Mouse (Mus musculus): ENCODE data around the gene Kcnj1.

Kcnj1 gene

GRCm38 (mm10) chr9:32394761-32395161, 22.5 kb downstream of the Kcnj1 start:
- DNase-seq (ENCODE audit: low spot score in 2 of 2) = no peak

GRCm38 (mm10) chr9:32400212-32400611, 27.9 kb downstream of the Kcnj1 start:
- DNase-seq (ENCODE audit: low spot score in 2 of 2) = no peak

- DNase-seq (ENCODE audit: low spot score in 2 of 2) = no peak
Observed at GRCm38 (mm10) chr9:32400662-32401161, 28.4 kb downstream of the Kcnj1 start.

- peak; percentile 75 to 83 for DNase-seq (ENCODE audit: low spot score in 2 of 2)
Observed at GRCm38 (mm10) chr9:32405191-32405925, 33.1 kb downstream of the Kcnj1 start.

- no peak for DNase-seq (ENCODE audit: low spot score in 2 of 2)
Observed at GRCm38 (mm10) chr9:32408730-32409059, 36.4 kb downstream of the Kcnj1 start.

- DNase-seq (ENCODE audit: low spot score in 2 of 2) = no peak
Observed at GRCm38 (mm10) chr9:32409060-32409961, 37.0 kb downstream of the Kcnj1 start.

- DNase-seq (ENCODE audit: low spot score in 2 of 2) = no peak
Observed at GRCm38 (mm10) chr9:32410671-32411070, 38.4 kb downstream of the Kcnj1 start.

DNA sequence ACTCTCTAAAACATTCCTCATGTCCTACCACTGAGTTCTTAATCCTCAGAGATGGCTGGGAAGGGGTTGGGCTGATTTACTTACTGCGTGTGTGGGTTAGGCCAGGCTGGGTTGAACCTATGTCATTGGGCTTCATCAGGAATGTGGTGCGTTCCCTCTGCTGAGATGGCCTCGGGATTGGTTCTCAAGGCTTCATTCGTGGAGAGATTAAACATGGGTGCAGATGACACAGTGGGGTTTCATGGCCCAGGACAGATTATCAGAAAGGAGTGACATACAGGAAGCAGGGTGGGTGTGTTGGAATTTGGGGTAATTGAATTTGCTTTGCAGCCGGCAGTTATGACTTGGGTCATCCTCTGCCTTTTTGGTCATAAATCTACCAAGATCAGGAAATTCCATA, 39.2 kb downstream of the Kcnj1 start:
- no peak for DNase-seq (ENCODE audit: low spot score in 2 of 2)

GRCm38 (mm10) chr9:32412836-32413580, 40.7 kb downstream of the Kcnj1 start:
- no peak for DNase-seq (ENCODE audit: low spot score in 2 of 2)

- no peak for DNase-seq (ENCODE audit: low spot score in 2 of 2)
Observed at GRCm38 (mm10) chr9:32414956-32415355, 42.7 kb downstream of the Kcnj1 start.

DNA sequence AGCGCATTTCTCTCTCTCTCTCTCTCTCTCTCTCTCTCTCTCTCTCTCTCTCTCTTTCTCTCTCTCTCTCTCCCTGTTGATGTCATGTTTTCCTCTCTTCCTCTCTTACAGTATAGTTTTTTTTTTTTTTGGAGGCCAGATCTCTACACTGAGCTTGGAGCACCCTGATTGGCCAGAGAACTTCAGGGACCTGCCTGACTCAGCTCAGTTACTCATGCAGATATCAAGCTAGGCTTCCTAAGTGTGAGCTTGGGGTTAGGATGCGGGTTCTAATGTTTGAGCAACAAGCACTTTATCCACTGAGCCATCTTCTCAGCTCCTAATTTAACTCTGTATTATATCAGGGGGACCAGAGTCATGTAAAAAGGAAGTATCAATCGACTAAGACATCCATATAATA, 43.7 kb downstream of the Kcnj1 start:
- no peak for DNase-seq (ENCODE audit: low spot score in 2 of 2)

DNA sequence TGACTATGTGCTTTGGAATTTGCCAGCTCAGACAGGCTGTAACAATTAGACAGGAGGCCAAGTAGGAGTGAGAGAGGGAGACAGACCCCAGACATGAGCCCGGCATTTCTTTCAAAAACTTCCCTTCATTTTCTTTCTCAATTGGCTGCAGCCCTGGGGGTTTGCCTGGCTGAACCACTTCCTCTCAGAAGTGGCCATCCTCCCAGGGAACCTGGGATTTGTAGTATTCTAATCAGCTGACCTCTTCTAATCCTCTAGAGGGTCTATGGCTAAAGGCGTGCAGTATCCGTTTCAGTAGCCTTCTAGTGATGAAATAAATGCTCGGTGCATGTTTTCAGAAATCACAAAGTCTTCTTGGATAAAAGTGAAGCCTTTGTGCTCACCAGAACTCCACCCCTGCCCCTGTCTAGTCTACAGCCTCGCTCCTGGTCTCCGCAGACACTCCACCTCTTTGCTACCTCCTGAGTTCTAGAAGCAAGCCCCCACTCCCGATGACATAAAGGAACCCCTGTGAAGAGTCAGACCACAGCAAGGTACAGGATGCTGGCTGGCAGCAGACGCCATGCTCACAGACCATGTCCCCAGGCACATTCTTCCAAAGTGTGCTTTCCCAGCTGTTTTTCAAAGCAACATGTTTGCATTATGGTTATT, 45.3 kb downstream of the Kcnj1 start:
- no peak for DNase-seq (ENCODE audit: low spot score in 2 of 2)

- DNase-seq (ENCODE audit: low spot score in 2 of 2) = no peak
Observed at GRCm38 (mm10) chr9:32420711-32421110, 48.4 kb downstream of the Kcnj1 start.

- DNase-seq (ENCODE audit: low spot score in 2 of 2) = no peak
Observed at GRCm38 (mm10) chr9:32425321-32425720, 53.0 kb downstream of the Kcnj1 start.

DNA sequence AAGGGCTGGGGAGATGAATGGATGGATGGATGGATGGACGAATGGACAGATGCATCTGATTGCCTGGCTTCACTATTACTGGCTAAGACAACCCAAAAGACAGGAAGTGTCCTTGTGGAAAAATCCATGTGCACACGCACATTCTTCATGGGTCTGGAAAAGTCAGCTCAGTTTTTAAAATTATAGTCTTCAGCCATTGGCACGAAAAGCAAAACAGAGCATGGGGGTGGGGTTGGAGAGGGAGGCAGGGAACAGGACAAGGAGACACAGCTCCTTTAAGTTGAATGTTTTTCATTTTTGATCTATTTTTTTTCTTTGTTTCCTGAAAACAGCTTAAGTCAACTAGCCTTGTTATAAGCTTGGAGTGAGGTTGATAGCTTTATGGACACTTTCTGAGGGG, 58.8 kb downstream of the Kcnj1 start:
- no peak for DNase-seq (ENCODE audit: low spot score in 2 of 2)

DNA sequence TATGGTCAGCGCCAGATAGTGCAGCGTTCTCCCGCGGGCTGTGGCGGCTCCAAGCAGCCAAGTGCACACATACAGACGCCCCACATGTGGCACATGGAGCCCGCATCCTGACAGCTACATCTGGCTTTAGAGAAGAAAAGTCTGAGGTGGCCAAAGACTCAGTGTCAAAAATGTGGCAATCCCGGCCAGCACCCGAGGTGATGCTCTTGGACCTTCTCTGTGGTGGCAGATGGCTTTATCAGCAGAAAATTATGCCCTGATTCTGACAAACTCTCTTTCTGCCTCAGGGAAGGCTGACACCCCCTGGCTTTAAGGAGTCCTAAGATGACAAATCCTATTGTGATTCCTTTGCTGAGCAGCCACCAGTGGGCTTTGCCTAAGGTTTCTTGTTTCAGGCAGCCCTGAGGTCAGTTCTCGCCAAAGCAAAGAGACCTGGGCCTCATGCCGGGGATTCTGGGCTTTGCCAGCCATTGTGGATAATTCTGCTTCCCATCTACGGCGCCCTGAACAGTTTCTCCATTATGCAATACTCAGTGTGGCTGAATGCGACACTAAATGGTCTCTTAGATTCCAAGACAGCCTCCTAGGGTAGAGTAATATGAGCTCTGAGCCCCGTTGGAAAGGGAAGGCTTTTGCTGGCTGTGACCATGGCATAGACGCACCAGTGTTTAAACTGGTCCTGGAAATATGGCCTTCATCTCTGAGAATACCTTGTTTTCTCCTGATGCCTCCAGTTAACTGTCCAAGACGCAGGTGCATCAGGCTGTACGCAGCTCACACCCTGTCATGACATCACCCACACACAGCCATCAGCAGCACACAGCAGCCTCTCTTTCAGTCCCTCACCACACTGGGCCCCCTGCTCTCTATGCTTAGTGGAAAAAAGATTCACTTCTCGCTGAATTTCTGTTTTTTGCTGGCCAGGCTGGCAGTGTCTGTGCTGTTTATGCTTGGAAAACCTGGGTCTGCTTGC, 62.2 kb downstream of the Kcnj1 start:
- peak; percentile 6 to 8 for DNase-seq (ENCODE audit: low spot score in 2 of 2)

GRCm38 (mm10) chr9:32443115-32443514, 70.8 kb downstream of the Kcnj1 start:
- no peak for DNase-seq (ENCODE audit: low spot score in 2 of 2)

DNA sequence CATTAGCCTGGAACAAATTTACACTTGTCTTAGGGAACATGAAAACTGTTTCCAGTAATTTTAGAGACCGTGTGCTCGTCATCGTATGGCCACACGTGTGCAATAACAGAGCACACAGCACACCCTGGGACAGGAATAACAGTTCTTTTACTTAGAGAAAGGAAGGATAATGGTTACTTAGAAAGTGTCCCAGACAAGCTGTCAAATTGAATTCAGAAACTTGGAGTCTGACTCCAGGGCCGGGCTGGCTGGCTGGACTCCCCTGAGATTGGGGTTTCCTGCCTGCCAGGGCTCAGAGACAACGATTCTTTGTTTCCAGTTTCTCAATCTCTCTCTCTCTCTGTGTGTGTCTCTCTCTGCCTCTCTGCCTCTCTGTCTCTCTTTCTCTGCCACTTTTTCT, 71.5 kb downstream of the Kcnj1 start:
- no peak for DNase-seq (ENCODE audit: low spot score in 2 of 2)

GRCm38 (mm10) chr9:32444453-32445201, 72.3 kb downstream of the Kcnj1 start:
- no peak for DNase-seq (ENCODE audit: low spot score in 2 of 2)

- no peak for DNase-seq (ENCODE audit: low spot score in 2 of 2)
Observed at GRCm38 (mm10) chr9:32445789-32446188, 73.5 kb downstream of the Kcnj1 start.
